Mouse (Mus musculus): Measurements from ENCODE around the gene Ifnb1. TPM values are rescaled to one million over a fixed set of nuclear protein-coding genes. Genes with fewer than 3 reads are reported as not detected.
"Not testable (repeated sequence)": the region's sequence is repeated elsewhere in the genome, so short reads cannot be mapped to it uniquely, and the experiment has no call there.

Ifnb1 gene
- polyA plus RNA-seq (2016; fragmentation: Nextera tagmentation; extraction: Ambion mirVana) = not detected in 2 replicates

GRCm38 (mm10) chr4:88522674-88523073, at the start of gene Ifnb1:
Ifnb1 (minus strand) TSS chr4:88522774.
- no peaks in the 10 kb centered on the region for H3K27me3 ChIP-seq
- H3K36me3 ChIP-seq = no peaks in the 10 kb centered on the region
- H3K9me3 ChIP-seq = no peaks in the 10 kb centered on the region
- H3K4me2 ChIP-seq (replicated peaks) = no peak within 1 kb of the TSS
- no peak within 1 kb of the TSS for H3K27ac ChIP-seq
- H3K4me1 ChIP-seq = no peaks in the 10 kb centered on the region
- WGBS = 87% methylated on average over 4 of the region's 4 CpGs
- H3K9ac ChIP-seq = no peak within 1 kb of the TSS
- ATAC-seq (ENCODE audit: insufficient number of reproducible peaks, insufficient read depth, low FRiP score, low TSS enrichment) = no peak
- no peak within 1 kb of the TSS for H3K4me3 ChIP-seq

- no peaks in the 10 kb centered on the region for H3K9me3 ChIP-seq
- H3K27me3 ChIP-seq = no peaks in the 10 kb centered on the region
- H3K4me2 ChIP-seq (replicated peaks) = no peak within 1 kb of the TSS
- no peak within 1 kb of the TSS for H3K9ac ChIP-seq
- ATAC-seq (ENCODE audit: insufficient number of reproducible peaks, insufficient read depth, low FRiP score, low TSS enrichment) = no peak
- no peak within 1 kb of the TSS for H3K4me3 ChIP-seq
- WGBS = 77% methylated on average over 1 of the region's 1 CpGs
- no peaks in the 10 kb centered on the region for H3K36me3 ChIP-seq
- no peaks in the 10 kb centered on the region for H3K4me1 ChIP-seq
- H3K27ac ChIP-seq = no peak within 1 kb of the TSS
Measured at GRCm38 (mm10) chr4:88571698-88572097, 49.1 kb upstream of the Ifnb1 start, which contains the start of gene Ifna14. Ifna14 (minus strand) TSS chr4:88571798.

- no peak overlapping the region for H3K9ac ChIP-seq
- ATAC-seq (ENCODE audit: insufficient number of reproducible peaks, insufficient read depth, low FRiP score, low TSS enrichment) = no peak
- WGBS = 97% methylated on average over 1 of the region's 1 CpGs
- no peak overlapping the region for H3K4me3 ChIP-seq
- no peaks in the 10 kb centered on the region for H3K36me3 ChIP-seq
- no peaks in the 10 kb centered on the region for H3K9me3 ChIP-seq
- no peak overlapping the region for H3K27ac ChIP-seq
- no peak overlapping the region for H3K4me2 ChIP-seq (replicated peaks)
- H3K4me1 ChIP-seq = no peaks in the 10 kb centered on the region
- H3K27me3 ChIP-seq = no peaks in the 10 kb centered on the region
Measured at GRCm38 (mm10) chr4:88561791-88562190, 39.2 kb upstream of the Ifnb1 start.

- not testable (repeated sequence) for H3K36me3 ChIP-seq; H3K4me2 ChIP-seq (replicated peaks); H3K9me3 ChIP-seq; H3K9ac ChIP-seq; H3K4me1 ChIP-seq; ATAC-seq (ENCODE audit: insufficient number of reproducible peaks, insufficient read depth, low FRiP score, low TSS enrichment); H3K27ac ChIP-seq; H3K27me3 ChIP-seq; H3K4me3 ChIP-seq
Measured at GRCm38 (mm10) chr4:88558145-88558544, 35.6 kb upstream of the Ifnb1 start, which contains the start of gene Ifna15. Ifna15 (minus strand) TSS chr4:88558245.

- peak overlapping the region; percentile 39 for H3K4me2 ChIP-seq (replicated peaks)
- no peak overlapping the region for H3K9ac ChIP-seq
- no peak overlapping the region for H3K27ac ChIP-seq
- peak overlapping the region; percentile 7; the same call in 1 of the 2 replicates for H3K4me3 ChIP-seq
- H3K36me3 ChIP-seq = no peaks in the 10 kb centered on the region
- no peaks in the 10 kb centered on the region for H3K27me3 ChIP-seq
- no peaks in the 10 kb centered on the region for H3K9me3 ChIP-seq
- WGBS = 28% methylated on average over 22 of the region's 22 CpGs
- 0 out of 2 replicates have a peak, but pooled peaks have one; percentile 64 for ATAC-seq (ENCODE audit: insufficient number of reproducible peaks, insufficient read depth, low FRiP score, low TSS enrichment)
- H3K4me1 ChIP-seq = no peaks in the 10 kb centered on the region
Measured at GRCm38 (mm10) chr4:88550161-88550945, 27.8 kb upstream of the Ifnb1 start.

GRCm38 (mm10) chr4:88547986-88548385, 25.4 kb upstream of the Ifnb1 start:
- H3K27ac ChIP-seq = no peak overlapping the region
- H3K4me3 ChIP-seq = no peak overlapping the region
- no peak for ATAC-seq (ENCODE audit: insufficient number of reproducible peaks, insufficient read depth, low FRiP score, low TSS enrichment)
- no peaks in the 10 kb centered on the region for H3K36me3 ChIP-seq
- H3K9me3 ChIP-seq = no peaks in the 10 kb centered on the region
- H3K4me2 ChIP-seq (replicated peaks) = no peak overlapping the region
- H3K4me1 ChIP-seq = no peaks in the 10 kb centered on the region
- no peaks in the 10 kb centered on the region for H3K27me3 ChIP-seq
- H3K9ac ChIP-seq = no peak overlapping the region
- WGBS = 74% methylated on average over 1 of the region's 1 CpGs

GRCm38 (mm10) chr4:88543649-88544234, 21.2 kb upstream of the Ifnb1 start:
- no peaks in the 10 kb centered on the region for H3K36me3 ChIP-seq
- no peak overlapping the region for H3K9ac ChIP-seq
- WGBS = 49% methylated on average over 2 of the region's 2 CpGs
- no peak overlapping the region for H3K4me3 ChIP-seq
- no peak overlapping the region for H3K4me2 ChIP-seq (replicated peaks)
- no peak overlapping the region for H3K27ac ChIP-seq
- no peaks in the 10 kb centered on the region for H3K9me3 ChIP-seq
- no peaks in the 10 kb centered on the region for H3K27me3 ChIP-seq
- no peaks in the 10 kb centered on the region for H3K4me1 ChIP-seq
- ATAC-seq (ENCODE audit: insufficient number of reproducible peaks, insufficient read depth, low FRiP score, low TSS enrichment) = 0 out of 2 replicates have a peak, but pooled peaks have one; percentile 41

- H3K36me3 ChIP-seq = no peaks in the 10 kb centered on the region
- 77% methylated on average over 12 of the region's 12 CpGs for WGBS
Measured at GRCm38 (mm10) chr4:88537328-88537727, 14.8 kb upstream of the Ifnb1 start.

GRCm38 (mm10) chr4:88536640-88537039, 14.1 kb upstream of the Ifnb1 start:
- H3K4me3 ChIP-seq = no peak overlapping the region
- no peak for ATAC-seq (ENCODE audit: insufficient number of reproducible peaks, insufficient read depth, low FRiP score, low TSS enrichment)
- H3K27me3 ChIP-seq = no peaks in the 10 kb centered on the region
- H3K9me3 ChIP-seq = no peaks in the 10 kb centered on the region
- no peaks in the 10 kb centered on the region for H3K4me1 ChIP-seq
- H3K27ac ChIP-seq = no peak overlapping the region
- WGBS = 84% methylated on average over 7 of the region's 7 CpGs
- no peaks in the 10 kb centered on the region for H3K36me3 ChIP-seq
- no peak overlapping the region for H3K4me2 ChIP-seq (replicated peaks)
- no peak overlapping the region for H3K9ac ChIP-seq

More at GRCm38 (mm10) chr4:88537328-88537727, 14.8 kb upstream of the Ifnb1 start:
- Histone ChIP-seq H3K27ac (no peak overlapping the region), H3K9ac (no peak overlapping the region), H3K27me3 (no peaks in the 10 kb centered on the region), H3K4me1 (no peaks in the 10 kb centered on the region), H3K4me2 (replicated peaks) (no peak overlapping the region), H3K9me3 (no peaks in the 10 kb centered on the region), H3K4me3 (no peak overlapping the region)
- no peak for ATAC-seq (ENCODE audit: insufficient number of reproducible peaks, insufficient read depth, low FRiP score, low TSS enrichment)

GRCm38 (mm10) chr4:88535742-88536141, 13.2 kb upstream of the Ifnb1 start:
- ATAC-seq (ENCODE audit: insufficient number of reproducible peaks, insufficient read depth, low FRiP score, low TSS enrichment) = no peak
- WGBS = 96% methylated on average over 1 of the region's 1 CpGs

GRCm38 (mm10) chr4:88534903-88535302, 12.3 kb upstream of the Ifnb1 start:
- WGBS = 92% methylated on average over 1 of the region's 1 CpGs
- H3K4me1 ChIP-seq = no peaks in the 10 kb centered on the region
- no peak overlapping the region for H3K27ac ChIP-seq
- no peak overlapping the region for H3K9ac ChIP-seq
- H3K4me3 ChIP-seq = no peak overlapping the region
- no peaks in the 10 kb centered on the region for H3K9me3 ChIP-seq
- H3K4me2 ChIP-seq (replicated peaks) = no peak overlapping the region
- H3K27me3 ChIP-seq = no peaks in the 10 kb centered on the region
- no peaks in the 10 kb centered on the region for H3K36me3 ChIP-seq
- no peak for ATAC-seq (ENCODE audit: insufficient number of reproducible peaks, insufficient read depth, low FRiP score, low TSS enrichment)

More at GRCm38 (mm10) chr4:88535742-88536141, 13.2 kb upstream of the Ifnb1 start:
- no peak overlapping the region for H3K4me3 ChIP-seq
- no peaks in the 10 kb centered on the region for H3K9me3 ChIP-seq
- H3K27me3 ChIP-seq = no peaks in the 10 kb centered on the region
- no peak overlapping the region for H3K4me2 ChIP-seq (replicated peaks)
- no peak overlapping the region for H3K9ac ChIP-seq
- no peaks in the 10 kb centered on the region for H3K36me3 ChIP-seq
- no peaks in the 10 kb centered on the region for H3K4me1 ChIP-seq
- H3K27ac ChIP-seq = no peak overlapping the region

GRCm38 (mm10) chr4:88533499-88533898, 10.9 kb upstream of the Ifnb1 start:
- Histone ChIP-seq H3K27ac (no peak overlapping the region), H3K9ac (no peak overlapping the region), H3K9me3 (no peaks in the 10 kb centered on the region), H3K4me3 (no peak overlapping the region), H3K4me1 (no peaks in the 10 kb centered on the region), H3K4me2 (replicated peaks) (no peak overlapping the region), H3K36me3 (no peaks in the 10 kb centered on the region), H3K27me3 (no peaks in the 10 kb centered on the region)
- no peak for ATAC-seq (ENCODE audit: insufficient number of reproducible peaks, insufficient read depth, low FRiP score, low TSS enrichment)
- 88% methylated on average over 2 of the region's 2 CpGs for WGBS
